Mouse (Mus musculus): ENCODE data around the gene Nr5a2.

The Nr5a2 gene

GRCm38 (mm10) chr1:136910144-136910543, 50.1 kb downstream of the Nr5a2 start:
- DNase-seq (ENCODE audit: low spot score in 2 of 2): no peak

GRCm38 (mm10) chr1:136909494-136910037, 50.7 kb downstream of the Nr5a2 start:
- DNase-seq (ENCODE audit: low spot score in 2 of 2): no peak

DNA sequence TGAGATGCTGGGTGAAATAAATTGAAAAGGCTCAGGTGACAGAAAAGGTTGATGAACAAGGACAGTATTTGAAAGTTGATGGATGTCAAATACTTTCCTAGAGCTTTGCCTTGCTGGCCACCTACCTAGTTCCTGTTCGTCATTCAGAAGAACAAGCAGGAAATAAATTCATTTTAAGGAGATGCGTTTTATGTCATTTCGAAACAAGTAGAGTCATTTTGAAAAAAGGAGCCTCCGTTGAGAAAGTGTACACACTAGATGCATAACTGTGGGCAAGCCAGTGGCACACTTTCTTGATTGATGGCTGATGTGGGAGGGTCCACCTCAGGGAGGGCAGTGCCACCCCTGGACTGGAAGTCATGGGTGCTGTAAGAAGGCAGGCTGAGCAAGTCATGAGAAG, 62.1 kb downstream of the Nr5a2 start:
- no peak for DNase-seq (ENCODE audit: low spot score in 2 of 2)

DNA sequence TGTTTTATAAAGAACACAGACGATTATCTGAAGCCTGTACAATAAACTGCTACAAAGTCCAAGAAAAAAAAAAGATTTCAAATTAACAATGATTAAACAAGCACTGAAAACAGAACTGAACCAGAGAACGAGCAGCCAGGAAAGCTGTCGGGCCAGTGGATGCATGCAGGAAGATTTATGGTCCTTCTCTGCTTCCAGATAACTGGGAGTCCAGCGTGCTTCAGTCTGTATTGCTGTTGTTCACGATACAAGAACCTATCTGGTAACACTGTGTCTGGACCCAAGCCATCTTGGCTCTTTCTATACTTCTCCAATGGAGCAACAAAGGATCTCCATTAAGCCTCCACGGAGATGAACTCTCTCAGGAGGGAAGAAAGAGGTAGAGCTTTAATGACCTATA, 63.9 kb downstream of the Nr5a2 start:
- DNase-seq (ENCODE audit: low spot score in 2 of 2): no peak

DNA sequence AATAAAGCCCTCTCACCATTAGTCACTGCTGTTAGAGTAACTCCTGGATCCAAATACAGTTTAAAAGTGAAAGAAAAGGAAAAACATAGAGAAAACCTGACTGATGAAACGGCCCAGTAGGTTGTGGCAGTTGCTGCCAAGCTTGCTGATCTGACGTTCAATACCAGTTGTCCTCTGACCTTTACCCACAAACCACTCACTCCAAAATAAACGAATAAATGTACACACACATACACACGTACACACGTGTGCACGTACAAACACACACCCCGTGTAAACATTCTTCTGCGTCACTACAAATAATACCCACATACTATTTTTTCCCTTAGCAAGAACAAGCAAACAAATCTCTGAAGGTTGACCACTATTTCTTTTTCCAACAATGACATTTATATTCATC, 64.4 kb downstream of the Nr5a2 start:
- no peak for DNase-seq (ENCODE audit: low spot score in 2 of 2)

DNA sequence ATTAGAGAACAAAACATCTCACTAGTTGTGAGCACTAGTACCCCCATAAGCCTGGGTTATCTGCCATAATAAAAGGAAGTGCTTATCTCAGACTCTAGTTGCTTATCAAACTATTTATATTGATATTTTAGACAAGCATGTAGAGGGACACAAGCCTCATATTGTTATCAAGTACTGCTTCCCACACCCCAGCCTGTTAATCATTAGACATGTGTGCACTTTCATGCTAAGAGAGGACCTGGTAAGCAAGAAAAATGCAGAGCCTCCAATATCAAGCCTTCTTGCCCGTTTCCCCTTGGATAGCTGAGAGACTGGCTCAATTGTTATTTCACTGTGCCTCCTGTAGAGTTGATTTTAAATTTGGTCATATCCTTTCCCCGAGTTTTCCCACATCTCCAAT, 65.5 kb downstream of the Nr5a2 start:
- DNase-seq (ENCODE audit: low spot score in 2 of 2): no peak

GRCm38 (mm10) chr1:136893162-136893561, 67.1 kb downstream of the Nr5a2 start:
- no peak for DNase-seq (ENCODE audit: low spot score in 2 of 2)

GRCm38 (mm10) chr1:136890439-136890838, 69.8 kb downstream of the Nr5a2 start:
- no peak for DNase-seq (ENCODE audit: low spot score in 2 of 2)

DNA sequence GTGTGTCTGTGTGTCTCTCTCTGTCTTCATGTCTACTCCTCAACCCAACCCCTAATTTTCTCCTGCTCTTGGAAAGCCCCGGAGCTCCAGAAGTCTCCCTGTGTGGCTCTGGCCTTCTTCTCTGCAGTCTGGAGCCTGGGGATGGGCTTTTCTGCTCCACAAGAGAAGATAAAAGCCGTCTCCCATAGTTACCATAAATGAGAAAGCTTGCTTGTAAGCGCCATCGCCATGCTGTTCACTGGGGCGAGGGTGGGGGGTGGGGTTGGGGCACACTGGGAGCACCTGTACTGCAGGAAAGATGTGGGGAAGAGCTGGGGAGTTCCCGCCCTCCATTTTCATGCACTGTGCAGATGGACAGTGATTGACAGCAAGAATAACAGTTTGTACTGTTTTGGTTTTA, 71.5 kb downstream of the Nr5a2 start:
- no peak for DNase-seq (ENCODE audit: low spot score in 2 of 2)

GRCm38 (mm10) chr1:136886678-136887077, 73.6 kb downstream of the Nr5a2 start:
- no peak for DNase-seq (ENCODE audit: low spot score in 2 of 2)

- no peak for DNase-seq (ENCODE audit: low spot score in 2 of 2)
These were observed 76.6 kb downstream of the Nr5a2 start for GRCm38 (mm10) chr1:136883458-136884174.

GRCm38 (mm10) chr1:136880260-136880659, 80.0 kb downstream of the Nr5a2 start:
- no peak for DNase-seq (ENCODE audit: low spot score in 2 of 2)

GRCm38 (mm10) chr1:136875006-136875405, 85.2 kb downstream of the Nr5a2 start:
- no peak for DNase-seq (ENCODE audit: low spot score in 2 of 2)

DNA sequence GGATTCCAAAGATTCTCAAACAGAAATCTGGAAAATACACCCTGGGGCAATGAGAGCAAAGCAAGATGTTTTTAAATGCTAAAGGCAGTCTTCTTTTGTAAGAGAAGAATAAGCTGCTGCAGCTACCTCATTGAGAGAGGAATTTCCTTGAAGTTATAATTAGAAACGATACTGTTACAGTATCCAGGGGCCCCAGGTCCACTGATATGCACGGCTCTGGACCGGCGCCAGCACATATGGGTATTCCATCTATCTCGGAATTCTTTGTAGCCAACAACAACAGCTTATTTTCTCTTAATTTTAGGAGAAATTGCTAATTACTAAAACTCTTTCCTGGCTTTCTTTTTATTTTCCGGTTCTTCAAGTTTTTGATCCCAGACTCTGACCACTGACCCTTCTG, 91.3 kb downstream of the Nr5a2 start:
- no peak for DNase-seq (ENCODE audit: low spot score in 2 of 2)

GRCm38 (mm10) chr1:136868285-136868684, 92.0 kb downstream of the Nr5a2 start:
- DNase-seq (ENCODE audit: low spot score in 2 of 2): no peak

- DNase-seq (ENCODE audit: low spot score in 2 of 2): no peak
These were observed 93.7 kb downstream of the Nr5a2 start for GRCm38 (mm10) chr1:136866481-136867092.

DNA sequence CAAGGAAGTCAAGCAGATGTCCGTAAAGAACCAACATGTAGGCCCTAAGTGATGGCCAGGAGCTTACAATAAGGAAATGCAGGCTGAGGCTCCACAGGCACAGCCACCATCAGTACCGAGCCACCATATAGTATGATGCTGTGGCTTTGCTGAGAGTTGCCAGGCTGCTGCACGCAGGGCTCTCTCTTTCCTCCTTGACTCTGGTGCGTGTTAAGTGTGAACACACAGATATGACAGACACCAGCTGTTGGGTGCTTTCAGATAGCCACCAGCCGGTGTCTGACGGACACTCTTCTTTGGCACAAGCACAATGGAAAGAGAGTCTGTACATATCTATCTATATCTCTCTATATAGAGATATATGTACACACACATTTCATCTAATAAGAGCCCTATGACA, 97.0 kb downstream of the Nr5a2 start:
- no peak for DNase-seq (ENCODE audit: low spot score in 2 of 2)

- no peak for DNase-seq (ENCODE audit: low spot score in 2 of 2)
These were observed 100.8 kb downstream of the Nr5a2 start for GRCm38 (mm10) chr1:136859454-136859853.

GRCm38 (mm10) chr1:136858724-136859123, 101.5 kb downstream of the Nr5a2 start:
- peak in 1 of 2 experiments; percentile 3 for DNase-seq (ENCODE audit: low spot score in 2 of 2)

- no peak for DNase-seq (ENCODE audit: low spot score in 2 of 2)
These were observed 104.1 kb downstream of the Nr5a2 start for GRCm38 (mm10) chr1:136856104-136856503.

DNA sequence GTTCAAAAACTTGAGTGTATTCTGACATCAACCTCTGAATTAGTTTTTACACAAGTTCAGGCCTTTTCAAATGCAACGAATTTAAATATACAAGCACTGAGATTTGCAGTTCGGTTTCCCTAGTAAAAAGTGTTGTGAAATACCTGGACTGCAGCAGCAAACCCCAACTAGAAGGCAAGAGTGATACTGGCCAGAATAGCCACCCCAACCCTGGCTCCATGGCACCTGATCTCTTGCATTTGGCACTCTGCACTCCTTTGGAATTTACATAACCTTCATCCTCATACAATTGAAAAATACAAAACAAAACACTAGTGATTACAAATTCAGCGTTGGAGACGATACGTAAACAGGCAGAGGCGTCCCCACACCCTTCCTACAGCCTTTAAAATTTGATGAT, 111.5 kb downstream of the Nr5a2 start:
- DNase-seq (ENCODE audit: low spot score in 2 of 2): no peak

- DNase-seq (ENCODE audit: low spot score in 2 of 2): no peak
These were observed 114.2 kb downstream of the Nr5a2 start for GRCm38 (mm10) chr1:136846081-136846480.

GRCm38 (mm10) chr1:136845341-136845740, 114.9 kb downstream of the Nr5a2 start:
- DNase-seq (ENCODE audit: low spot score in 2 of 2): no peak
